Mouse (Mus musculus) neural tube, embryonic 14.5 days (tissue): ENCODE measurements around the gene Plch2. TPM values are rescaled to one million over a fixed set of nuclear protein-coding genes. Genes with fewer than 3 reads are reported as not detected.
A peak's percentile ranks its signal among the peaks of the same experiment; 100 is the strongest.

Source experiments
- ATAC-seq: fragments of 200-750 bp; cut with Nextera tagmentation; 2 replicates; pipeline ENCODE4 v1.8.0; 2017; ENCODE audit warnings: low read depth, mild to moderate bottlenecking, moderate TSS enrichment, moderate library complexity
- H3K27ac ChIP-seq: fragments of 300-500 bp; sonication (generic); 2 replicates; pipeline ENCODE4 v1.5.1; 2014; ENCODE audit warnings: low read depth, mild to moderate bottlenecking, control low read depth, low read length, moderate library complexity, mixed read lengths
- H3K27me3 ChIP-seq: fragments of 300-500 bp; sonication (generic); 2 replicates; pipeline ENCODE4 v1.6.1; 2014; ENCODE audit warnings: low read length; ENCODE audit not compliant: control insufficient read depth, insufficient read depth
- H3K36me3 ChIP-seq: fragments of 300-500 bp; sonication (generic); 2 replicates; pipeline ENCODE4 v1.6.1; 2014; ENCODE audit warnings: low read length, mixed read lengths; ENCODE audit not compliant: control insufficient read depth, insufficient read depth
- H3K4me1 ChIP-seq: fragments of 300-500 bp; sonication (generic); 2 replicates; pipeline ENCODE4 v1.6.1; 2014; ENCODE audit warnings: low read length; ENCODE audit not compliant: control insufficient read depth, insufficient read depth
- H3K4me2 ChIP-seq: fragments of 300-500 bp; sonication (generic); 2 replicates; pipeline ENCODE4 v1.6.1; 2014; ENCODE audit warnings: mild to moderate bottlenecking, low read depth, low read length, control low read depth
- H3K4me3 ChIP-seq: fragments of 300-500 bp; sonication (generic); 2 replicates; pipeline ENCODE4 v1.5.1; 2014; ENCODE audit warnings: low read depth, low read length, control low read depth, mixed read lengths
- H3K9ac ChIP-seq: fragments of 300-500 bp; sonication (generic); replicated peaks from 2 replicates; pipeline ENCODE4 v1.6.1; 2014; ENCODE audit warnings: low read depth, mild to moderate bottlenecking, control low read depth, low read length, mixed read lengths
- H3K9me3 ChIP-seq: fragments of 300-500 bp; sonication (generic); 2 replicates; pipeline ENCODE4 v1.6.1; 2016; ENCODE audit warnings: low read length; ENCODE audit not compliant: control insufficient read depth
- WGBS: fragments of 180-500 bp; shearing (Covaris S2); extraction: QIAGEN DNeasy Blood & Tissue Kit; methylation state at CpG from one replicate; pipeline ENCODE4 v1.1.7; 2014; 5-methylcytosine and 5-hydroxymethylcytosine counted together
- polyA plus RNA-seq: library from polyadenylated mRNA; unstranded; fragments of >200 nt; fragmentation: Nextera tagmentation; extraction: Ambion mirVana; gene quantifications from 2 replicates; pipeline ENCODE4 v1.2.1, GENCODE M21; 2014

Gene Plch2
- polyA plus RNA-seq, 1 experiment from 2014 or later = 16.0 TPM

- Histone ChIP-seq H3K9me3 (no peaks in the 10 kb centered on the region), H3K9ac (peak overlapping the region; percentile 65), H3K36me3 (no peaks in the 10 kb centered on the region), H3K27ac (no peak overlapping the region), H3K4me1 (peaks cover 4% of the 10 kb centered on the region), H3K27me3 (peaks cover 26% of the 10 kb centered on the region), H3K4me2 (peak overlapping the region; percentile 71), H3K4me3 (peak overlapping the region; percentile 43)
- WGBS = 2% methylated on average over 45 of the region's 65 CpGs
- ATAC-seq = peak; percentile 65; the same call in 1 of the 2 replicates
Observed at GRCm38 (mm10) chr4:155042606-155043288, 13.8 kb downstream of the Plch2 start.

DNA sequence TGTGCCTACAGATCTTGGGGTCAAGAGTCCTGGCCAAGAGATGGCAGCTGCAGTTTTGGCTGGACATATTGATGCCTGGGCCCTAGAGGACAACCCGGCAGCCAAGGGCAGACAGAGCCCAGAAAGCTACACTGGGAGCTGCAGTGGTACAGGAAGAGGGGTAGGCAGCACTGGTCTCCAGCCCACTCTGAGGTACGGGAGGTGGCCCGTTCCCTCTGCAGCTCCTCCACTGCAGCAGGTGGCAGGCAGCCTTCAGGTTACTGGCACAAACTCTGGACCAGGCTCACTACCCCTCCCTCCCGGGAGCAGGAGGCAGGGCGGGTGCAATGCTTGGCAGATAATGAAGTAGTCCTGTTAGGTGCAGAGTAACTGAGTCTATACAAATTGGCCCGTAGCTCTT is 15.9 kb downstream of the Plch2 start:
- Histone ChIP-seq H3K4me2 (peak overlapping the region; percentile 19; the same call in 1 of the 2 replicates), H3K27ac (no peak overlapping the region), H3K9me3 (no peaks in the 10 kb centered on the region), H3K4me3 (no peak overlapping the region), H3K36me3 (no peaks in the 10 kb centered on the region), H3K27me3 (peaks cover 24% of the 10 kb centered on the region), H3K9ac (no peak overlapping the region; the same call in 1 of the 2 replicates), H3K4me1 (peaks cover 4% of the 10 kb centered on the region)
- WGBS = 60% methylated on average over 6 of the region's 6 CpGs
- peak; percentile 42; the same call in 1 of the 2 replicates for ATAC-seq

DNA sequence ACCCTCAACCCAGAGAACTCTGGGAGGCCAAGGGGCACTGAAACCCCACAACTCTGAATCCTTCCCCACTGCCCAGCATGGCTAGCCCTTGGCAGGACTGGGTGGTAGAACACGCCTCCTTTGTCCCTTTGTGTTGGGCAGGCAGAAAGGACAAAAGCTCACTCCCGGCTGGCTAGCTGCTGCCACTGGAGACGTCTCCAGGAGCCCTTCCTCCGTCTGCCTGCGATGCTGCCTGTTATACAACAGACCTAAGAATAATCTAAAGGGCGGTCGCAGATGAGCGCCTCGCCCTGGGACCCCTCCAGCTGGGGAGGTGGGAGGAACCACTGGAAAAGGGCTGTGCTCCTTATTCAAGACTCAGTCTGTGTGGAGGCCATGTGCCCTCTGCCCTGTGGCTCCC is 16.4 kb downstream of the Plch2 start:
- Histone ChIP-seq H3K36me3 (no peaks in the 10 kb centered on the region), H3K4me1 (peaks cover 4% of the 10 kb centered on the region), H3K9me3 (no peaks in the 10 kb centered on the region), H3K4me3 (peak overlapping the region; percentile 7; the same call in 1 of the 2 replicates), H3K9ac (peak overlapping the region; percentile 47), H3K27me3 (peaks cover 24% of the 10 kb centered on the region), H3K27ac (no peak overlapping the region), H3K4me2 (0 out of 2 replicates have a peak overlapping the region, but pooled peaks have one; percentile 19)
- ATAC-seq = no peak
- 15% methylated on average over 9 of the region's 9 CpGs for WGBS

GRCm38 (mm10) chr4:155034787-155035186 is 21.8 kb downstream of the Plch2 start:
- no peak for ATAC-seq
- Histone ChIP-seq H3K4me3 (no peak overlapping the region), H3K27me3 (0 out of 2 replicates have a peak, but pooled peaks cover 4% of the 10 kb centered on the region), H3K4me2 (no peak overlapping the region), H3K9me3 (no peaks in the 10 kb centered on the region), H3K9ac (peak overlapping the region; percentile 28; the same call in 1 of the 2 replicates), H3K36me3 (no peaks in the 10 kb centered on the region), H3K4me1 (peaks cover 11% of the 10 kb centered on the region), H3K27ac (no peak overlapping the region)
- 61% methylated on average over 13 of the region's 13 CpGs for WGBS

DNA sequence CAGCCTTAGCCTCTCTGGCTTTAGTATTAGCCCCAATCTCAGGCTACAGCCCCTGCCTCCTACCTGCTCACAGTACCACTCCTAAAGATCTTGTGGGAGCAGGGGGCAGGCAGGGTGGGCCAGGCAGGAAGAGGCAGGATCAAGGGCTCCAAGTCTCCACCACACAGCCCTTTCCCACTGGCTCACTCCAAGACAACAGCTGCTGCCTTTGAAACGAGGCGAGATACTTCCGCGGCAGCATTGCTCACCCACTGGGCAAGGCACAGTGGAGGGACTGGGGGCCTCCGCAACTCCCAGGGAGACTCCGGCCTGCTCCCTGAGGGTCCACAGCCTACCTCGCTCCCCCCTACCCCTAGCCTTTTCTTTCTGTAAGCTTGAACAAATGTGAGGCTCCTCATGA is 22.4 kb downstream of the Plch2 start:
- Histone ChIP-seq H3K4me2 (no peak overlapping the region), H3K4me3 (no peak overlapping the region), H3K27me3 (0 out of 2 replicates have a peak, but pooled peaks cover 4% of the 10 kb centered on the region), H3K9ac (no peak overlapping the region), H3K36me3 (no peaks in the 10 kb centered on the region), H3K4me1 (peaks cover 11% of the 10 kb centered on the region), H3K9me3 (no peaks in the 10 kb centered on the region), H3K27ac (no peak overlapping the region)
- 32% methylated on average over 7 of the region's 7 CpGs for WGBS
- no peak for ATAC-seq

- Histone ChIP-seq H3K4me2 (no peak overlapping the region), H3K9ac (0 out of 2 replicates have a peak overlapping the region, but pooled peaks have one; percentile 25), H3K9me3 (no peaks in the 10 kb centered on the region), H3K4me1 (peaks cover 11% of the 10 kb centered on the region), H3K27ac (no peak overlapping the region), H3K27me3 (0 out of 2 replicates have a peak, but pooled peaks cover 4% of the 10 kb centered on the region), H3K36me3 (no peaks in the 10 kb centered on the region), H3K4me3 (no peak overlapping the region)
- 36% methylated on average over 6 of the region's 6 CpGs for WGBS
- no peak for ATAC-seq
Observed at GRCm38 (mm10) chr4:155033115-155033514, 23.5 kb downstream of the Plch2 start.

DNA sequence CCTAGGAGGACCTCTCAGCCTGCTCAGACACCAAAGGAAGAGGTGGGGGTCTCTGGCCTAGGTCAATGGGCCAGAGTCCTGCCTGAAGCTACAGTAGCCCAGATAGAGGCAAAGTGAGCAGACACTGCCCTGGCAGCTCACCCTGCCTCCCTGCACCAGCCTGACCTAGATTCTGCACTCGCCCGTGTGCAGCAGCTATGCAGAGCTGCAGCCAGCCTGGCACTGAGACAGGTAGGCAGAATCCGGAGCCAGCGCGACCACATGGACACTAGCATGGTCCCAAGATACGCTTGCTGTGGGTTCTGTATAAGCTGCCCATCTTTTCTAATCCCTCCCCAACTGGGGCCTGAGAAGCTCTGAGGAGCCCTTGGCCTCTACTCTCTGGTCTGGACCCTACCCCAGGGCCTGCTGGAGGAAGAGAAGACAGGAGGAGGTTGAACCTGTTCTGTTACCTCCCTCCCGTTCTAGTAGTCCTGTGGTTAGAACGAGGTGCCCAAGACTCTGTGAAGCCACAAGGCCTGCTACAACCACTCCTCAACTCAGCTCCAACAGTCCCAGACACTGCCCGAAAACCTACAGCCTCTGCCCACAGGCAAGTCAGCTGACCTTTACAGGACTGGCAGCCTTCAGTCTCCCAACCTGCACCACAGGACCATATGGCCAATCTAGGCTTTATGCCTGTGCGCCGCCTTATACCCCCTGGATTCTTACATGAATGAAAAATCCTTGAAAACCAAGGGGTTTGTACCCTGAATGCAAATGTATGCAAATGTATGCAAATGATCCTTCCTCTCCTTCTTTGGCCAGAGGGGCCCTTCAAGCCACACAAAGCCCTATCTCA is 32.2 kb downstream of the Plch2 start:
- Histone ChIP-seq H3K27me3 (no peaks in the 10 kb centered on the region), H3K36me3 (no peaks in the 10 kb centered on the region), H3K4me3 (no peak overlapping the region), H3K9ac (no peak overlapping the region), H3K4me1 (peaks cover 10% of the 10 kb centered on the region), H3K27ac (0 out of 2 replicates have a peak overlapping the region, but pooled peaks have one; percentile 36), H3K9me3 (no peaks in the 10 kb centered on the region), H3K4me2 (no peak overlapping the region)
- 71% methylated on average over 11 of the region's 11 CpGs for WGBS
- ATAC-seq = no peak

DNA sequence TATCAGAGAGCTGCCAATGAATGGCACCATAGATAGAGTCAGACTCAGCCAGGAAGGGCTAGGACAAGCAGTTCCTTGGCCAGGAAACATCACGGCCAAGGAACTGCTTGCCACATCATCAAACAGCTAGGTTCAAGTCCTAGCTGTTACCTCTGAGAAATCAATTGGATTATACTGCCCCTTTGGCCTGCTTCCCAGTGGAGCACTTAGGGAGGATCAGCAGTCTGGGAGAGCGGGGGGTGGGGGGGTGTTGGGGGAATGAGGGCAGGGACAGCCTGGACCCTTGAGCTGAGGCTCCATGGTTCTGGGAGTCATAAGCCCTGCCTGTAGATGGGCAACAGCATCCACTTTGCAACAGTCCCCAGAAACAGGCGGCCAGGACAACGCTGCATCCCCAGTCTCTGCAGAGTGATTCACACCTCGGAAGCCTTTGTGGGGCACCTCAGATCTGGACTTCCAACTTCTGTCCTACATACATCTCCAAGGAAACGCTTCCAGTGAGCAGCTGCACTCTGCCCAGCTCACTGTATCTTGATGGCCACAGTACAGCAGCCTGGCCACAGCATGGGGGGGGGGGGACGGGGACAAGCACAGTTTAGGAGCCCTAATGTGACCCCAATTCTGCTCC is 34.2 kb downstream of the Plch2 start:
- no peak overlapping the region for H3K27ac ChIP-seq
- no peaks in the 10 kb centered on the region for H3K36me3 ChIP-seq
- no peak overlapping the region for H3K4me2 ChIP-seq
- no peaks in the 10 kb centered on the region for H3K9me3 ChIP-seq
- H3K9ac ChIP-seq = no peak overlapping the region
- ATAC-seq = no peak
- WGBS = 67% methylated on average over 7 of the region's 7 CpGs
- no peak overlapping the region for H3K4me3 ChIP-seq
- no peaks in the 10 kb centered on the region for H3K27me3 ChIP-seq
- peaks cover 21% of the 10 kb centered on the region for H3K4me1 ChIP-seq
